Mouse (Mus musculus) forebrain, embryonic 13.5 days (tissue): Measurements from ENCODE around the gene Epha7. TPM values are rescaled to one million over a fixed set of nuclear protein-coding genes. Genes with fewer than 3 reads are reported as not detected.

Experiments used
- ATAC-seq: fragments of 200-750 bp; cut with Nextera tagmentation; 2 replicates; pipeline ENCODE4 v1.8.0; 2017
- H3K27ac ChIP-seq: fragments of 300-500 bp; sonication (generic); 2 replicates; pipeline ENCODE4 v1.5.1; 2015; ENCODE audit warnings: inconsistent platforms, mild to moderate bottlenecking, moderate library complexity
- H3K27me3 ChIP-seq: fragments of 300-500 bp; sonication (generic); 2 replicates; pipeline ENCODE4 v1.6.1; 2015; ENCODE audit warnings: mild to moderate bottlenecking, inconsistent platforms
- H3K36me3 ChIP-seq: fragments of 300-500 bp; sonication (generic); 2 replicates; pipeline ENCODE4 v1.6.1; 2015; ENCODE audit warnings: mild to moderate bottlenecking, inconsistent platforms; ENCODE audit not compliant: poor library complexity, severe bottlenecking
- H3K4me1 ChIP-seq: fragments of 300-500 bp; sonication (generic); 2 replicates; pipeline ENCODE4 v1.6.1; 2015; ENCODE audit warnings: inconsistent platforms
- H3K4me2 ChIP-seq: fragments of 300-500 bp; sonication (generic); 2 replicates; pipeline ENCODE4 v1.6.1; 2015; ENCODE audit warnings: inconsistent platforms, mild to moderate bottlenecking, moderate library complexity
- H3K4me3 ChIP-seq: fragments of 300-500 bp; sonication (generic); 2 replicates; pipeline ENCODE4 v1.5.1; 2015; ENCODE audit warnings: mild to moderate bottlenecking, inconsistent platforms
- H3K9ac ChIP-seq: fragments of 300-500 bp; sonication (generic); 2 replicates; pipeline ENCODE4 v1.6.1; 2015; ENCODE audit warnings: mild to moderate bottlenecking, inconsistent platforms
- H3K9me3 ChIP-seq: fragments of 300-500 bp; sonication (generic); replicated peaks from 2 replicates; pipeline ENCODE4 v1.6.1; 2016; ENCODE audit warnings: inconsistent platforms
- WGBS: fragments of 180-500 bp; shearing (Covaris S2); methylation state at CpG from one replicate; pipeline ENCODE4 v1.1.7; 2015; 5-methylcytosine and 5-hydroxymethylcytosine counted together
- polyA plus RNA-seq: library from polyadenylated mRNA; unstranded; fragments of >200 nt; fragmentation: Nextera tagmentation; extraction: Ambion mirVana; gene quantifications from 2 replicates; pipeline ENCODE4 v1.2.1, GENCODE M21; 2015

The Epha7 gene
- polyA plus RNA-seq, 1 experiment from 2014 or later: 32.8 TPM

DNA sequence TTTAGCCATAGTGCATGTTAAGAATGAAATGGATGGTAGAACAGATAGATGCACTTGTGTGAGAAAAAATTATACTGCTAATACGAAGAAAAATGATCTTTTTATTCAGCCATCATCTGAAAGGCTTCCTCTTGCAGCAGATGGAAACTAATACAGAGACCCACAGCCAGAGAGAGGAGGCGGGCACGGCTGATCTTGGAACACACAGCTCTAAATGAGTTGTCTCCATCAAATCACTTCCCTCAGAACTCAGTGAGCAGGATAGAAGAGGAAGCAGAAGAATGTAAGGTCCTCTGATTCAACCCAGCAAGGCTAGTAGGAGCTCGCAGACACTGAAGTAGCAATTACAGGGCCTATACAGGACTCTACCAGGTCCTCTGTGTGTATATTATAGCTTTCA is 33.4 kb downstream of the Epha7 start:
- Histone ChIP-seq H3K9ac (no peak overlapping the region), H3K4me3 (no peak overlapping the region), H3K27ac (no peak overlapping the region), H3K9me3 (no peaks in the 10 kb centered on the region), H3K4me1 (no peaks in the 10 kb centered on the region), H3K27me3 (no peaks in the 10 kb centered on the region), H3K36me3 (no peaks in the 10 kb centered on the region), H3K4me2 (no peak overlapping the region)
- 89% methylated on average over 4 of the region's 4 CpGs for WGBS
- ATAC-seq: no peak

GRCm38 (mm10) chr4:28850388-28850787 is 37.5 kb downstream of the Epha7 start:
- Histone ChIP-seq H3K27me3 (no peaks in the 10 kb centered on the region), H3K4me3 (no peak overlapping the region), H3K4me2 (no peak overlapping the region), H3K9me3 (no peaks in the 10 kb centered on the region), H3K4me1 (no peaks in the 10 kb centered on the region), H3K36me3 (no peaks in the 10 kb centered on the region), H3K27ac (no peak overlapping the region), H3K9ac (no peak overlapping the region)
- ATAC-seq: no peak
- 57% methylated on average over 2 of the region's 2 CpGs for WGBS

DNA sequence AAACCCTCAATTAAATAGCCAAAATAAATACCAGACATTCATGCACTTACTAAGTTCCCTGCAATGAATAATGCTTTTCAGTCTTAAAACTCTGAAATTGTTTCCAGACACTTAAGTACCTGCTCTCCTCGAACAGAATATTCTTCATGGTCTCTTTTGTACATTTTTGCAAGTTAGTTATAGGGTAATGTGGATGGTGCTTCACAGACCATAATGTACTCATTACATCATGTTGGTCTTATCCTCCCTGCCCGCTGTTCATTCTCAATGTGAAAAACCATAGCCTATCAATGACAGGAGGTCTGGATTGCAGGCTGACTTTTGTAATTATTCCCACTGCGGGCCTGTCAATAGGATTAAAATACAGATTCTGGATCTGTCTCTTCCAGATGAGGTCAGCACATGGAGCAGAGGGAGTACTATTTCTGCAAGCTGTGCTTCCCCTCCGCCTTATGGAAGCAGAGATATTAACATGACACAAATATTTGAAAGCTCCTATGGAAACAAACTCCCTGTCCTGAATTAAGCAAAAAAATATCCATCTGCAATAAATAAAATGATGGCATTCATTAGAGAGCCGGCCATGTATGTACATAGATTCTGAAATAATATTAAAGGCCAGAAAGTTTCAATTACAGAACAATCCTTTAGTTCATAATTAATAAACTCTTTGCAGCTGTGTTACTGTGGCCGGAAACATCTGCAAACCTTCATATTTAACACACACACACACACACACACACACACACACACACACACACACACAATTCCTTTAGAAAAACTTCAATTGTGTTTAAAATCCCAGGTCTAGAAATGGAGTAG is 50.1 kb downstream of the Epha7 start:
- Histone ChIP-seq H3K27me3 (no peaks in the 10 kb centered on the region), H3K4me2 (no peak overlapping the region), H3K27ac (no peak overlapping the region), H3K4me3 (no peak overlapping the region), H3K36me3 (no peaks in the 10 kb centered on the region), H3K9ac (no peak overlapping the region), H3K4me1 (peaks cover 7% of the 10 kb centered on the region), H3K9me3 (no peaks in the 10 kb centered on the region)
- WGBS: 84% methylated on average over 6 of the region's 6 CpGs
- ATAC-seq: no peak

- H3K4me2 ChIP-seq: no peak overlapping the region
- no peak overlapping the region for H3K9ac ChIP-seq
- WGBS: 8% methylated on average over 2 of the region's 2 CpGs
These were observed 53.5 kb downstream of the Epha7 start for GRCm38 (mm10) chr4:28866411-28866810.

GRCm38 (mm10) chr4:28871615-28872014 is 58.7 kb downstream of the Epha7 start:
- no peaks in the 10 kb centered on the region for H3K4me1 ChIP-seq
- WGBS: 90% methylated on average over 11 of the region's 11 CpGs
- no peak overlapping the region for H3K27ac ChIP-seq
- H3K27me3 ChIP-seq: no peaks in the 10 kb centered on the region
- H3K9ac ChIP-seq: no peak overlapping the region
- no peak for ATAC-seq
- no peak overlapping the region for H3K4me2 ChIP-seq
- H3K4me3 ChIP-seq: no peak overlapping the region
- H3K36me3 ChIP-seq: no peaks in the 10 kb centered on the region
- H3K9me3 ChIP-seq: no peaks in the 10 kb centered on the region

More at GRCm38 (mm10) chr4:28866411-28866810, 53.5 kb downstream of the Epha7 start:
- H3K4me3 ChIP-seq: no peak overlapping the region
- H3K4me1 ChIP-seq: peaks cover 7% of the 10 kb centered on the region
- H3K27me3 ChIP-seq: no peaks in the 10 kb centered on the region
- ATAC-seq: no peak
- H3K27ac ChIP-seq: no peak overlapping the region
- H3K9me3 ChIP-seq: no peaks in the 10 kb centered on the region
- no peaks in the 10 kb centered on the region for H3K36me3 ChIP-seq

DNA sequence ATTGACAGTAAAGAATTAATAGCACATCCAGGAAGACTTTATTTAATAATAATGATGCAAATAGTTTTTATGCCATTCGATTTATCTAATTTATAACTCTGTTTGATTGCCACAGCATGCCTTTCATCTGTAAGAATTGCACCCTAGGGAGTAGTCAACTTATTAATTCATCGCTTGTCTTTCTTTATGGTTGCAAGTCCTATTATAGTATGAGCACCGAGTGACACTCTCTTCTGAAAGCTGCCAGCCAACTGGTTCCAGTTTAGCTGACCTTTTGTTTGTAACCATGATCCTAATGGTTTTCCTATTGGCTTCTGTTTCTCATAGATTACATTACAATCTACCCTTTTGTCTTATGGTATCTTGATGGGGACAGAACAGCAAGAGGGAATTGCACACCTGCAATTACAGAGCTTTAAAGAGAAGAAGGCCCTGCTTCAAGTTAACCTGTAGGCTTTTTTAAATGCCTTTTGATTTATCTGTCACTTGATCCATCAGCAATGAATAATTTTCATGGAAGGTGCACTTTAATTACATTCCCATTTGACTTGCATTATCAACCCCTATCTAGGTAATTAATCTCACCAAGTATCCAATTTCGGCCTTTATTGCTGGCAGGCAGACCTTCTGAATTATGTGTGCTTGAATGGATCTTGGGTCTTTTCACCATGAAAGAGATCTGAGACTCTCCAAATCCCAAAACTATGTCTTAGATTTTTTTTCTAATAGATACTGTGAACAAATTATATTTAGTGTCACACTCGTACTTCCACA is 68.5 kb downstream of the Epha7 start:
- ATAC-seq: no peak
- H3K4me2 ChIP-seq: no peak overlapping the region
- H3K4me1 ChIP-seq: peaks cover 7% of the 10 kb centered on the region
- H3K4me3 ChIP-seq: no peak overlapping the region
- H3K27me3 ChIP-seq: no peaks in the 10 kb centered on the region
- H3K27ac ChIP-seq: no peak overlapping the region
- no peak overlapping the region for H3K9ac ChIP-seq
- no peaks in the 10 kb centered on the region for H3K36me3 ChIP-seq
- 21% methylated on average over 5 of the region's 5 CpGs for WGBS
- H3K9me3 ChIP-seq: no peaks in the 10 kb centered on the region

- no peaks in the 10 kb centered on the region for H3K9me3 ChIP-seq
- no peak overlapping the region for H3K9ac ChIP-seq
- ATAC-seq: no peak
- no peaks in the 10 kb centered on the region for H3K4me1 ChIP-seq
- H3K27me3 ChIP-seq: no peaks in the 10 kb centered on the region
- no peak overlapping the region for H3K4me3 ChIP-seq
- H3K4me2 ChIP-seq: no peak overlapping the region
- H3K27ac ChIP-seq: no peak overlapping the region
- H3K36me3 ChIP-seq: no peaks in the 10 kb centered on the region
- WGBS: 86% methylated on average over 5 of the region's 5 CpGs
These were observed 76.7 kb downstream of the Epha7 start for GRCm38 (mm10) chr4:28889630-28890029.

DNA sequence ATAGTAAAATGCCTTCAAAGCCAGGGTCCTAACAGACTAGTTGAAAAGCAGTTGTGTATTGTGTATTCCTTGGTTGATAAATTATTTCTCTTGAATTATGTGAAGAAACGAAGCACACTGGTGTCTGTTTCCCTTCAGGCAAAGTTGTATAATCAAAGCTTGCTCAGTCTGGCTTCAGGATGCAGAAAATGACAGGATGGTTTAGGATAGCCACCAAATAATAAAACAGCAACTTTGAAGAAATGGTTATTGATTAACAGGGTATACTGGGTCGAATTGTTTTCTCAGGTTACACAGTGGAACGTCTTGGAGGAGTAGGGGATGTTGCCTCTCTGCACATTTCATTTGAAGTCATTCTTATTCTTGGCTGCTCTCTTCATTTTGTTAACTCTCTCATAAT is 77.2 kb downstream of the Epha7 start:
- Histone ChIP-seq H3K27me3 (no peaks in the 10 kb centered on the region), H3K4me1 (no peaks in the 10 kb centered on the region), H3K9ac (no peak overlapping the region), H3K4me2 (no peak overlapping the region), H3K36me3 (no peaks in the 10 kb centered on the region), H3K4me3 (no peak overlapping the region), H3K27ac (no peak overlapping the region), H3K9me3 (no peaks in the 10 kb centered on the region)
- 72% methylated on average over 3 of the region's 3 CpGs for WGBS
- ATAC-seq: no peak

GRCm38 (mm10) chr4:28895480-28895879 is 82.5 kb downstream of the Epha7 start:
- 72% methylated on average over 7 of the region's 7 CpGs for WGBS
- H3K27ac ChIP-seq: no peak overlapping the region
- ATAC-seq: peak; percentile 81
- H3K36me3 ChIP-seq: no peaks in the 10 kb centered on the region
- no peaks in the 10 kb centered on the region for H3K9me3 ChIP-seq
- no peak overlapping the region for H3K4me2 ChIP-seq
- peaks cover 3% of the 10 kb centered on the region; the same call in 1 of the 2 replicates for H3K4me1 ChIP-seq
- no peaks in the 10 kb centered on the region for H3K27me3 ChIP-seq
- no peak overlapping the region for H3K9ac ChIP-seq
- no peak overlapping the region for H3K4me3 ChIP-seq

DNA sequence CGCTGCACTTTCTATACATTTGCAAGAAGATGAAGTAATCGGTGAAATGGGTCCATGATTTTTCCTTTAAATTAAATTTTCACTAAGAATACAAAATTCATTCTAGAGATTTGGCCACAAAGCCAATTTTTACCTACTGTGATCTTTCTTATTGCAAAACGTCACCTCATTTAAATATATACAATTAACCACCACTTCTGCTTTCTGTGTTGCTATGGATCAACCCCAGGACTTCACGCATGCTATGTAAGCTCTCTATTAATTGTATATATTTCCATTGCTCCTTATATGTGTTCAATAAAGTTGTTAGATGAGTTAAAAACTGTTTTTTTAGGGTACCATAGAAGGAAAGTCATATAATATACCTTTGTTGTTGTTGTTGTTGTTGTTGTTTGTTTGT is 86.4 kb downstream of the Epha7 start:
- no peaks in the 10 kb centered on the region for H3K36me3 ChIP-seq
- ATAC-seq: no peak
- WGBS: 83% methylated on average over 4 of the region's 4 CpGs
- no peaks in the 10 kb centered on the region for H3K9me3 ChIP-seq
- no peak overlapping the region for H3K27ac ChIP-seq
- no peaks in the 10 kb centered on the region for H3K27me3 ChIP-seq
- no peak overlapping the region for H3K4me2 ChIP-seq
- H3K9ac ChIP-seq: no peak overlapping the region
- H3K4me1 ChIP-seq: peaks cover 11% of the 10 kb centered on the region
- no peak overlapping the region for H3K4me3 ChIP-seq

DNA sequence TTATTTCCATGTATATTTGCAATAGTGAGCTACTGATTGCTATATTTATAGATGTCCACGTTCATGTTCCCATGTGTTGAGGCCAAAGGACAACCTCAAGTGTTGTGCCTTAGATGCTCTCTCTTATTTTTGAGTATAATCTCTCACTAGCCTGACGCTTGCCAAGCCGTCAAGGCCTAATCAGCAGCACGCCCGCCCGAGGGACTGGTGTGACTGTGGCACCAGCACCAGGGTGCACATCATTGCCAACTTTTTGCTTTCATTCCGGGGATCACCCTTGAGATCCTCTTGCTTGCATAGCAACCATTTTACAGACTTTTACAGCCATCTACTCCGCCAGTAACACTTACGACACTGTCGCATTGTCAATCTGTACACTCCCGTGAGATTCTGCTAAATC is 86.9 kb downstream of the Epha7 start:
- peaks cover 11% of the 10 kb centered on the region for H3K4me1 ChIP-seq
- no peaks in the 10 kb centered on the region for H3K36me3 ChIP-seq

DNA sequence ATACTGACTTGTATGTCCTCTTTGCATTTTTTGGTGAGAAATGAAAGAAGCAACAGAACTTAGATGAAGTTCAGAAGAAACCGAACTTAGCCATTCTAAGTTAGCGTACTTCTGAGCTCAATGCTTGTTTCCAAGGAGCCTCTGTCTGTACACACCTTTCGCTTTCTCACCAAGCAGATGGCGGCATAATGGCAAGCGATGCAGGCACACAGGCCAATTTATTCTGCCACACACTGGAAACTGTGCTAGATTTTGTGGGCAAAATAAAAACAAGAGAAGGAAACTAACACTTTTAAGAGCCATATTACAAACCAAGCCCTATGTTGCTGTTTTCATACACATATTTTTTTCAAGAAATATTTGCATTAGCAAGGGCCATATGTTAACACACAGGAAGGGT is 88.6 kb downstream of the Epha7 start:
- peak overlapping the region; percentile 63; the same call in 1 of the 2 replicates for H3K27ac ChIP-seq

More for the DNA sequence above, 86.9 kb downstream of the Epha7 start:
- 82% methylated on average over 11 of the region's 11 CpGs for whole genome bisulfite sequencing
- Histone ChIP-seq H3K4me3 (no peak overlapping the region), H3K27me3 (no peaks in the 10 kb centered on the region), H3K27ac (no peak overlapping the region), H3K4me2 (no peak overlapping the region), H3K9ac (no peak overlapping the region), H3K9me3 (no peaks in the 10 kb centered on the region)
- no peak for ATAC-seq

More for the DNA sequence above, 88.6 kb downstream of the Epha7 start:
- peaks cover 11% of the 10 kb centered on the region for H3K4me1 ChIP-seq
- H3K27me3 ChIP-seq: no peaks in the 10 kb centered on the region
- 53% methylated on average over 5 of the region's 5 CpGs for WGBS
- no peak overlapping the region for H3K4me2 ChIP-seq
- H3K9me3 ChIP-seq: no peaks in the 10 kb centered on the region
- H3K4me3 ChIP-seq: no peak overlapping the region
- no peak overlapping the region for H3K9ac ChIP-seq
- H3K36me3 ChIP-seq: no peaks in the 10 kb centered on the region
- ATAC-seq: peak; percentile 73
